Mouse (Mus musculus) frontal cortex, postnatal 14 days (tissue): ENCODE results near the gene Sned1.
"Not testable (repeated sequence)": the region's sequence is repeated elsewhere in the genome, so short reads cannot be mapped to it uniquely, and the experiment has no call there.

Experiments used
- DNase-seq, 2 experiments: peaks; one replicate each; pipeline ENCODE4 v3.0.0; 2022; ENCODE audit warnings: low spot score in 2 of 2

The Sned1 gene

GRCm38 (mm10) chr1:93235576-93236544 is at the start of gene Sned1:
TSS of gene Sned1 (plus strand) at chr1:93235841.
- peak; percentile 56 to 69 for DNase-seq

- DNase-seq = no peak
These were observed 44.8 kb upstream of the Sned1 start for GRCm38 (mm10) chr1:93190726-93191305.

- no peak for DNase-seq
These were observed 40.7 kb upstream of the Sned1 start for GRCm38 (mm10) chr1:93194961-93195360.

- not testable (repeated sequence) for DNase-seq
These were observed 38.2 kb upstream of the Sned1 start for GRCm38 (mm10) chr1:93197454-93197853.

DNA sequence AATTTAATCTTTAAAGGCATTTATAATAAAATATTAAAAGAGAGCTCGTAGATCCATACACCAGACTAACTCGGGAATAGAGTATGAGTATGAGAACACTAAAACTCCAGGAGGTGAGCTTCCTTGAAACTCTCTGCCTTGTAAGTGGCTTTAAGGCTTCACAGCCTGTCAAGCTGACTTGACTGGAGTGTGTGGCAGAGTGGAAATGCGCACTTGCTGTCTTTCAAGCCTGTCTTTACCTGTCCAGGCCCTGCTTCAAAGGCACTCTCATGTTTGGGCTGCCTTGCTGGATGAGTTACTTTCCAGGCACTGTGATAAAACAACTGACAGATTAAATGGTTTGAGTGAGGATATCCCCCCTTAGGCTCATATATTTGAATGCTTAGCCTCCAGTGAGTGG is 37.7 kb upstream of the Sned1 start:
- no peak for DNase-seq

- DNase-seq = no peak
These were observed 29.2 kb upstream of the Sned1 start for GRCm38 (mm10) chr1:93206277-93206970.

GRCm38 (mm10) chr1:93207536-93208064 is 28.0 kb upstream of the Sned1 start:
- peak in 1 of 2 experiments; percentile 16 for DNase-seq

GRCm38 (mm10) chr1:93210213-93210641 is 25.4 kb upstream of the Sned1 start:
- DNase-seq = peak in 1 of 2 experiments; percentile 23

GRCm38 (mm10) chr1:93211019-93211418 is 24.6 kb upstream of the Sned1 start:
- DNase-seq = no peak

GRCm38 (mm10) chr1:93211549-93212220 is 24.0 kb upstream of the Sned1 start:
- no peak for DNase-seq

- no peak for DNase-seq
These were observed 23.2 kb upstream of the Sned1 start for GRCm38 (mm10) chr1:93212441-93212840.

DNA sequence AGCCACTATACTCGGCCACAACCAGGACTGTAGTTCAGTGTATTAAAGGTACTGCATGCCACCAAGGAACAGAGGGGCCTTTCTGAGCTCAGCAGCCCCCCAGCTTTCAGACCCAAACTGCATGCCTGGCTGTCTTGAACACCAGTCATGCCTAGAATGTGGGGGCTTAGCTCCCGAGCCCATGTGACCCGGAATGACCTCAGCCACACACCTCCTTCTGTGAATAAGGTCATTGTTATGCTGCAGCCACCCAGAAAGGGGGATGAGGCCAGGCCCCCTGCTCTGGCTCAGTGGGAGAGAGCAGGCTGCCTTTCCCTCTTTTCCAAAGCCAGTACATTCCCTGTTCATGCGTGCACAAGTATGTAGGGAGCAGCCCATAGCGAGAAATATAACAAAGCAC is 21.0 kb upstream of the Sned1 start:
- DNase-seq = no peak

- no peak for DNase-seq
These were observed 18.7 kb upstream of the Sned1 start for GRCm38 (mm10) chr1:93216839-93217497.

- DNase-seq = no peak
These were observed 18.1 kb upstream of the Sned1 start for GRCm38 (mm10) chr1:93217530-93217929.

DNA sequence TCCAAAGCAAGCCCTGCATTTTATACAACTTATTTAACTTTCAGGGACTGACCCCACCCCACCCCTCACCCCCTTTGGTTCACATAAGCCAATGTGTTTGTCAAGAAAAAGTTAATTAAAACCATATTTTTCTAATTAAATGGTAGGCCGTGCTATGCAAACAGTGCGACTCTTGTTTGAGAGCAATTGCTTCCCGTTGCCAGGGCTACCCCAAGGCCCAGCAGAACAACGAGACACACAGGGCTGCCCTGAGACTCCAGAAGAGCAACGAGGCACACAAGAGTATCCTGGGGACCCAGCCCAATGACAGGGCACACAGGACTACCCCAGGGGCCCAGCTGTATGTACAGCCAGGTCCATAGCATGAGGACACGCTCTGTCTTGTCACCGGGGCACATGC is 14.9 kb upstream of the Sned1 start:
- DNase-seq = no peak

- DNase-seq = no peak
These were observed 11.7 kb upstream of the Sned1 start for GRCm38 (mm10) chr1:93223972-93224371.

DNA sequence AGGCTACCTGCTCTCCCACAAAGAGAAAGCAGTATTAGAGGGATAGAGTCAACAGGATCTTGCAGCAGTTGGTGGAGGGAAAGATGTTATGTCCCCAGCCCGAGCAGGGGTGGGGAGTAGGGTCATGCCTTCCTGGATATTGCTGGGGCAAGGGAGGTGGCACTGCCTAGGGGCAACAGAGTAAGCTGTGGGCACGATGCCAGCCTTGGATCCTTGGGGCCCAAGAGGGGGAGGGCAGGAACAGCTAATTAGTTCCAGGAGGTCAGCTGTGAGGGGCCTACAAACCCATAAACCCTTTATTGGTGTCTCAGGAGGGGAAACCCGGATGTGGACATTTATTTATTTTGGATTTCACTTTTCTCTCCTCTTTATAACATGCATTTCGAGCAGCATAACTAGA is 10.4 kb upstream of the Sned1 start:
- DNase-seq = no peak

DNA sequence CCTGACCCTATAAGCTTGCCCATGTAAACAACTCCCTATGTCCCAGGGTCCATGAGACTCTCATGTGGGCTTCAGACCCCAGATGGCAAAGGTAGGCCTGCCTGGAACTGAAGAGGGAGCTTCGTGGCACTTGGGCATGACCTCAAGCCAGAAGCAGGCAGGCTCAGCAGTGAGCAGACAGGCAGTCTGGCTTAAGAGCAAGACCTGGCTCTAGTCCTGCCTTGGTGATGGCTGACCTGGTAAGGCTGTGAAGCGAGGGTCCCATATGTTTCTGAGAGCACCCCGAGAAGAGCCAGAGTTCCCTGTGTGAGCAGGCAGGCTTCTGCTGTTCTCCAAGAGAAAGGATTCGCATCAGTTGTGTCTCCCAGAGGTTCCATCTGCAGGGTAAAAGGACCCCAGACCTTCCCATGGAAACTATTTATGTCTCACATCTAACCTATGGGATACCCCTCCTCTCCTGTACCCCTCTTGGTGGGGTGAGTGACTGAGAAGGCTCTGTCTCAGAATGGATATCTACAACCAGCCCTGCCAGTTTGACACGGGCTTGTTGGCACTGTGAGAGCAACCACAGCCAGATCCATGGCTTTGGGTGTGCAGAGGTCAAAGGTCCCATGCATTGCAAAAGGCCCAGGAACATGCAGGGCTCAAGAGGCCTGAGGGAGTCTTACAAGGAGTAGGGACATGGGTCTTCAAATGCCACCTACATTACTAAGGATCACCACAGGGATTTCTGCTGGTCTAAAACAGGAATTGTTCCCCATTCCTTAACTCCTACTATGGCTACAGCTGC is 9.7 kb upstream of the Sned1 start:
- DNase-seq = no peak

DNA sequence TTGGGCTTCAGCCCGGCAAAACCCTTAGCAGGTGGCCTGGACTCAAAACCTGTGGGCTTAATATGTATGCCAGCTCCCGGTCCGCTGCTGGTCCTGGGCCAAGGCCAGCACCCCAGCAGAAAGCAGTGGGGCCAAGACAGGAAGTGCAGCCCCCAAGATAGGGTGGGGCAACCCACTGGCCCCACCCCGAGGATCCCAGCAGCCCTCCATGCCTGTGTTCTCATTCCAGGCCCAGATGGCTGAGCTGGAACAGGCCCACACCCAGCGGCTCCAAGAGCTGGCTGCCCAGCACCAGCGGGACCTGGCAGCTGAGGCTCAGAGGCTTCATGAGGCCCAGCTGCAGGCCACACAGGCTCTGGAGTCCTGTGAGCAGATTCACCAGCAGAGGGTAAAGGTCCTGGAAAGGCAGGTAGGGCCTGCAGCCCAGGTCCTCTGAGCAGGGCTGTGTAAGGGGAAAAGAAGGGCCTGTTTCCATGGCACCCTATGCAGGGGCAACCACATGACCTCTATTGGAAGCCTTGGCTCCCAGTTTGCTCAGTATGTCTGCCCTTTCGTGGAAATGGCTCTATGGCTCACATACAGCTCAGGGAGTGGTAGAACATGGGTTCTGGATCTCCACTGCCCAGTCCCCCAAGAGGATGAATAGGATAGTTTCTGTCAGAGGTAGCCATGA is 8.2 kb upstream of the Sned1 start:
- DNase-seq = no peak

- no peak for DNase-seq
These were observed 7.7 kb upstream of the Sned1 start for GRCm38 (mm10) chr1:93227976-93228365.
